Mouse (Mus musculus) limb, embryonic 14.5 days (tissue): ENCODE measurements around the gene Vopp1. TPM values are rescaled to one million over a fixed set of nuclear protein-coding genes. Genes with fewer than 3 reads are reported as not detected.

ENCODE experiments used
- ATAC-seq: fragments of 200-750 bp; cut with Nextera tagmentation; 2 replicates; pipeline ENCODE4 v1.8.0; 2017; ENCODE audit warnings: low read depth, moderate number of reproducible peaks, moderate TSS enrichment; ENCODE audit not compliant: low FRiP score
- DNase-seq: peaks from one replicate; pipeline ENCODE4 v3.0.0-alpha.2; 2015; ENCODE audit warnings: low spot score
- H3K27ac ChIP-seq: fragments of 300-500 bp; sonication (generic); replicated peaks from 2 replicates; pipeline ENCODE4 v1.5.1; 2014; ENCODE audit warnings: low read depth, mild to moderate bottlenecking, low read length, moderate library complexity, mixed read lengths
- H3K27me3 ChIP-seq: fragments of 300-500 bp; sonication (generic); 2 replicates; pipeline ENCODE4 v1.6.1; 2014; ENCODE audit warnings: low read length, mixed read lengths; ENCODE audit not compliant: control insufficient read depth, insufficient read depth
- H3K36me3 ChIP-seq: fragments of 300-500 bp; sonication (generic); 2 replicates; pipeline ENCODE4 v1.6.1; 2014; ENCODE audit warnings: mild to moderate bottlenecking, low read length, moderate library complexity, mixed read lengths; ENCODE audit not compliant: control insufficient read depth, insufficient read depth
- H3K4me1 ChIP-seq: fragments of 300-500 bp; sonication (generic); 2 replicates; pipeline ENCODE4 v1.6.1; 2014; ENCODE audit warnings: antibody characterized with exemption, low read length, mixed read lengths; ENCODE audit not compliant: control insufficient read depth, insufficient read depth
- H3K4me2 ChIP-seq: fragments of 300-500 bp; sonication (generic); replicated peaks from 2 replicates; pipeline ENCODE4 v1.6.1; 2014; ENCODE audit warnings: low read depth, mild to moderate bottlenecking, low read length, moderate library complexity; ENCODE audit not compliant: severe bottlenecking
- H3K4me3 ChIP-seq: fragments of 300-500 bp; sonication (generic); replicated peaks from 2 replicates; pipeline ENCODE4 v1.5.1; 2014; ENCODE audit warnings: low read length
- H3K9ac ChIP-seq: fragments of 300-500 bp; sonication (generic); 2 replicates; pipeline ENCODE4 v1.6.1; 2014; ENCODE audit warnings: mild to moderate bottlenecking, low read depth, low read length, moderate library complexity; ENCODE audit not compliant: severe bottlenecking
- H3K9me3 ChIP-seq: fragments of 300-500 bp; sonication (generic); 2 replicates; pipeline ENCODE4 v1.6.1; 2016; ENCODE audit warnings: low read length; ENCODE audit not compliant: control insufficient read depth
- POLR2A ChIP-seq: fragments of 200-500 bp; IDR thresholded peaks from 2 replicates; pipeline ENCODE4 v1.8.0; 2012; ENCODE audit warnings: inconsistent platforms, mild to moderate bottlenecking, moderate library complexity, borderline replicate concordance; ENCODE audit not compliant: insufficient read depth, insufficient read length; ENCODE audit errors: extremely low read depth
- WGBS: fragments of 180-500 bp; shearing (Covaris S2); extraction: QIAGEN DNeasy Blood & Tissue Kit; methylation state at CpG from one replicate; pipeline ENCODE4 v1.1.7; 2014; 5-methylcytosine and 5-hydroxymethylcytosine counted together
- polyA plus RNA-seq, 2 experiments: library from polyadenylated mRNA; depleted of rRNA in 1 of 2; stranded (reverse) in 1 of 2; unstranded in 1 of 2; fragments of >200 nt; fragmentation: Nextera tagmentation in 1 of 2; extraction: Ambion mirVana in 1 of 2; gene quantifications; 2 replicates each; pipeline versions ENCODE4 v1.2.1 to v1.2.3; 2012 to 2014

Vopp1 gene
- polyA plus RNA-seq, 2 experiments = 27.5 to 46.2 TPM

DNA sequence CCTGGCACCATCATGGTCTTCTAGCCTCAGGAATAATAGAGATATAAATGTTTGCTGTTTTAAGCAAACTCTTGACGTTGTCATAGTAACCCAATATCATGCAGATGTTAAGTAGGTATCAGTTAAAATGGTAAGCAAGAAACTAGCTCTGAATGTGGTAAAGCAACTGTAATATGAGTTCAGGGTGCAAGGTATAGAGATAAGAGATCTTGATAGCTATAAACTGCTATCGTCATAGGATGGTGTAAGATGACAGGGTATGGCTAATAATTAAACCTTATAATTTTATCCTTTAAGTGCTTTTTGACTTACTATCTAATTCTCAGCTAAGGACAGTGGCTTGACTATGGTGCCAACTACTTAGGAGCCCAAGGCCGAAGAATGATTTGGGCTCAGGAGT, 44.6 kb downstream of the Vopp1 start:
- ATAC-seq (no peak), DNase-seq (no peak)
- H3K4me3 ChIP-seq = no peak overlapping the region
- H3K9ac ChIP-seq = no peak overlapping the region
- H3K27me3 ChIP-seq = no peaks in the 10 kb centered on the region
- no peaks in the 10 kb centered on the region for H3K4me1 ChIP-seq
- no peaks in the 10 kb centered on the region; the same call in 1 of the 2 replicates for H3K36me3 ChIP-seq
- H3K9me3 ChIP-seq = no peaks in the 10 kb centered on the region
- 94% methylated on average over 3 of the region's 3 CpGs for WGBS
- H3K27ac ChIP-seq = no peak overlapping the region
- TF ChIP-seq POLR2A = no peak
- no peak overlapping the region for H3K4me2 ChIP-seq

DNA sequence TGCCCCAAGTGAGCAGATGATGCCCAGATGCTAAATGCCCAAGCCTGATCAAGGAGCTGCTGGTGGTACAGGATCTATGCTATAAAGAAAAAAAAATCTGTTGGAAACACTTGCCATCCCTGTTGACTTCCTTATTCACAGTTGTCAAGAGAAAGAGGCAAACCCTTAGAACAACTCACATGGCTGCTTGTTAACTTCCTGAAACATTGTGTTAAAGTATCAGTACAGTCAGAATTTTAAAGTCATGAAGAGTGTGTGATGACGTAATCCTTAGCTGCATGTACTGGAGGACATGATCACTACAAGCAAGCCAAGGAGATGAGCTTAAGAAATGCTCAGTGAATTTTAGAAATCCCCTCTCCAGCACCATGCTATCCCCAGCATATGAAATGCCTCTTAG, 51.2 kb downstream of the Vopp1 start:
- no peak for ATAC-seq

DNA sequence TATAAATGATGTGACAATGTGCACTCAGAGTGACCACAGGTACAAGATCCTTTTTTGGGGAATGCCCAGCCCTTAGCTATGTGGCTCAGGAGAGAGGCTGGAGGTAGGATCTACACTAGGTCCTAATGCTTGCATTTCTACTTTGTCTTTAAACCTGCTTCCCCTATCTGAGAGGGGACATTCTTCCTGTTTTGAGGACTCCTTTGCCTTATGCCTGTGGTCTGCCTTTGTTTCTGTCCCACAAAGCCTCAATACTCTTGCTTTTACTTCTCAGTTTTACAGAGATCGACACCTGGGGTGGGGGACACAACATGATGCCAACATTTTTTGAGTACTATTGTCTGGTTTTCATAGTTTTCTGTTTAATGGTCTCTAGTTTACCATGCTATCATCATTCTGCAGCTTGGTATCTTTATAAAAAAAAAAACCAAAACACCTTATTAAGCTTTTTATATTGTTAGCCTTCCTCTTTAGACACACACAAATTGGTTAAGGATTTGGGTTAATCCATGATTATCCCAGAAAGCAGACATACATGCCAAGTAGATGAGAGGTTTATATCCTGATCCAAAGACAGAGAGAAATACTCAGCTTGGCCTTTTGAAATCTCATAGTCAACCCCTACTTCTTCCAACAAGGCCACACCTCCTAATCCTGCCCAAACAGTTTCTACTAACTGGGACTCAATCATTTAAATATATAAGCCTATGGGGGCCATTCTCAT, 54.3 kb downstream of the Vopp1 start:
- H3K9ac ChIP-seq = no peak overlapping the region
- WGBS = 100% methylated on average over 1 of the region's 1 CpGs
- no peaks in the 10 kb centered on the region for H3K27me3 ChIP-seq
- no peaks in the 10 kb centered on the region for H3K9me3 ChIP-seq
- TF ChIP-seq POLR2A = no peak
- DNase-seq (no peak), ATAC-seq (no peak)
- no peak overlapping the region for H3K27ac ChIP-seq
- no peak overlapping the region for H3K4me3 ChIP-seq
- H3K36me3 ChIP-seq = peaks cover 16% of the 10 kb centered on the region
- H3K4me1 ChIP-seq = no peaks in the 10 kb centered on the region
- no peak overlapping the region for H3K4me2 ChIP-seq

More for the DNA sequence above, 51.2 kb downstream of the Vopp1 start:
- H3K4me2 ChIP-seq = no peak overlapping the region
- H3K36me3 ChIP-seq = peaks cover 16% of the 10 kb centered on the region
- no peak for DNase-seq
- TF ChIP-seq POLR2A = no peak
- no peaks in the 10 kb centered on the region for H3K9me3 ChIP-seq
- H3K4me3 ChIP-seq = no peak overlapping the region
- 100% methylated on average over 1 of the region's 1 CpGs for WGBS
- H3K4me1 ChIP-seq = no peaks in the 10 kb centered on the region
- H3K27ac ChIP-seq = no peak overlapping the region
- no peaks in the 10 kb centered on the region for H3K27me3 ChIP-seq
- H3K9ac ChIP-seq = no peak overlapping the region

DNA sequence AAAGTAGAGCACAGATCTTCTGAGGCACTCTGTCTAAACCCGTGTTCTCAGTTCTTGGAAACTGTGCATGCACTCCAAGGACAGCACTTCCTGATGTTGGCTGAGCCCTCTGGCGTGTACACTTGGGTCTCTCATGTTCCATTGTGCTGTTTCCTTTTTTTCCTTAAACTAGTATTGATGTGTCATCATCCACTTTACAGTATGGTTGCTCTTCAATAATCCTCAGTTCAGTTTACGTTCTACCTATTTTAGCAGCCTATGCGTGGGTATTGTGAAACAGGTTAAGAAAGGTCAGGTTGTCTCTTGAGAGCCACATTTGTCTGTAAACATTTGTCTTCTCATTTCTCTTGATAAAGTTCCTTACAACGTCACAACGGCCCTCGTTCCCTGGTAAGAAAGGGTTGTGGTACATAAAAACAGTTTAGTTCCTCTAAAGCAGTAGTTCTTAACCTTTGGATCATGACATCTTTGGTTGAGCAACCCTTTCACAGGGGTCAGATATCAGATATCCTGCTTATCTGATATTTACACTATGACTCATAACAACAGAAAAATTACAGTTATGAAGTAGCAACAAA, 55.9 kb downstream of the Vopp1 start:
- no peak for ATAC-seq
- Histone ChIP-seq H3K9me3 (no peaks in the 10 kb centered on the region), H3K27me3 (no peaks in the 10 kb centered on the region), H3K36me3 (peaks cover 8% of the 10 kb centered on the region), H3K4me2 (no peak overlapping the region), H3K4me3 (no peak overlapping the region), H3K27ac (no peak overlapping the region), H3K4me1 (no peaks in the 10 kb centered on the region), H3K9ac (no peak overlapping the region)
- 92% methylated on average over 7 of the region's 7 CpGs for WGBS
- TF ChIP-seq POLR2A = no peak
- DNase-seq = no peak

DNA sequence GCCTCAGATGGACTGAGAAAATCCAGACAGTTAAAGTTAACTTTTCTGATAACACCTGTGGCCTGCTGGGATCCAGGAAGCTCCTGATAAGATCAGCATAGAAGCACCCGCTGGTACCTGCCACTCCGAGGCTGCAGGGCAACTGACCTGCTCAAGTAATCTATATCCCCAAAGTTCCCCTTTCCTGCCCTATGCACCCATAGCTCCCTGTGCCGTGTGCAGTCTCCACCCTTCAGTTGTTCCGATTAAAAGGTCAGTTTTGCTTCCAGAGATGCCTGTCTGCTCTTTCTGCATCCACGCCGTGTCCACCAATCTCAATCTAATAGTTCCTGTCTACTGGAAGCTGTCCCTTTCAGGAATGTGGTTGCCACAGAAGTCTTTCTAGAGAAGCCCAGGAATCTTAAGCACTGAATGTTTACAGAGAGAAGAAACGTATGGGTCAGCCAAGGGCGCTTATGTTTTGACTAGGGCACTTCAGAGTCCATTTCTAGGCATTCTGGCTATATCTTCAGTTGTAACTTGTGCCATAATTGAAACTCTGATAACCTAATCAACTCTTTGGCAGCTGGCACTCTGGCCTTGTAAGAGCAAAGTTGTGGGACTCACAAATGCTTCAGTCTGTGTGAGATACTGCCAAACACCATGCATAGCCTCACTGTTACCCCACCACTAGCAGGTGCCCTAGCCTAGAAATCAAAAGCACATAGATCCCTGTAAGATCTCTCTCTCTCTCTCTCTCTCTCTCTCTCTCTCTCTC, 57.7 kb downstream of the Vopp1 start:
- peaks cover 4% of the 10 kb centered on the region; the same call in 1 of the 2 replicates for H3K36me3 ChIP-seq
- no peaks in the 10 kb centered on the region for H3K9me3 ChIP-seq
- DNase-seq (no peak), ATAC-seq (no peak)
- H3K4me1 ChIP-seq = no peaks in the 10 kb centered on the region
- no peak overlapping the region for H3K27ac ChIP-seq
- H3K4me2 ChIP-seq = no peak overlapping the region
- TF ChIP-seq POLR2A = no peak
- no peak overlapping the region for H3K9ac ChIP-seq
- H3K27me3 ChIP-seq = no peaks in the 10 kb centered on the region
- WGBS = 79% methylated on average over 8 of the region's 8 CpGs
- H3K4me3 ChIP-seq = no peak overlapping the region
